Mouse (Mus musculus) spleen, adult 2 months (tissue): ENCODE data around the gene Dennd4a.

ENCODE experiments used
- CTCF ChIP-seq: fragments of 200-500 bp; IDR thresholded peaks from 2 replicates; pipeline ENCODE4 v1.5.1; 2011; ENCODE audit warnings: mild to moderate bottlenecking, inconsistent platforms; ENCODE audit not compliant: insufficient read depth, insufficient read length, insufficient replicate concordance; ENCODE audit errors: extremely low read depth
- POLR2A ChIP-seq: fragments of 200-500 bp; IDR thresholded peaks from 2 replicates; pipeline ENCODE4 v1.6.1; 2011; ENCODE audit warnings: low read depth, low read length, inconsistent platforms

DNA sequence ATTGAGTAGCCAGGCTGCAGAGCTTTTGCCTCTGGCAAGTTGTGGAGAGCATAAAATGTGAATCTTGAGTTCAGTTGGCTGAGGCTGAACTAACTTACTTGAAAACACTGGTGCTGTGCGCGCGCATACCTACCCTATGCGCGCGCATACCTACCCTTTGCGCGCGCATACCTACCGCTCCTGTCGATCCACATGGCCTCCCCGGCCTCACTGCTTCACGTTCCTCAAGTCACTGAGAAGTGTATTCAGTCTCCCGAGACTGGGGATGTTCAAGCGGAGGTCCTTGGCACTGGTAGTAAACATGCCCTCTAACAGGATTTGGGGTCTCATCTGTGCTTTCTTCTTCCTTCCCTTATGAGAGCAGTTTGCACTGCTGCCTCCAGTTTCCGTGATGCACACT is 107.4 kb downstream of the Dennd4a start:
- TF ChIP-seq POLR2A (no peak), CTCF (no peak)
